Mouse (Mus musculus): Measurements from ENCODE around the gene Iqcc. TPM values are rescaled to one million over a fixed set of nuclear protein-coding genes. Genes with fewer than 3 reads are reported as not detected.
A peak's percentile ranks its signal among the peaks of the same experiment; 100 is the strongest.

The Iqcc gene
- polyA plus RNA-seq, 1 experiment from 2014 or later: 8.2 TPM

DNA sequence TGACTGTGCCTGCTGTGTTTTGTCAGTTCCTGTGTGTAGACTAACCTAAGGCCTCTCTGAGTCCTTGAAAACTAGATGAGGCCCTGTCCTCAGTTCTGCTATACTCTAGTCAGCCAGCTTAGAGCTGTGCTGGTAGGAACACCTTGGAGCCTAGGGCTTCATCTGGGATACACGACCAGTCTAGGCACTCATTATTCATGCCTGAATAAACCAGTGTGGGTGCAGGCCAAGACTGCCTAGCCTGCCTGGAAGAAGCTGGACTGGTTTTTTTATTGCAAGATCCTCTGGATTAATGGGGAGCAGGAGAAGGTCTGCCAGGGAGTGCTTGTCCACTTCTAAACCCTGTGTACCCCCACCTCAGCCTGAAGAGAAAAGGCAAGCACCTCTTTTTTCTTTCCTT lies 32.0 kb downstream of the Iqcc start:
- Histone ChIP-seq H3K36me3 (replicated peaks; ENCODE audit: insufficient read depth, low read length) (peaks cover 12% of the 10 kb centered on the region), H3K4me2 (ENCODE audit: low read depth, low read length) (no peak overlapping the region), H3K27ac (ENCODE audit: low read depth) (no peak overlapping the region), H3K27me3 (ENCODE audit: insufficient read depth, low read length) (no peaks in the 10 kb centered on the region), H3K4me1 (ENCODE audit: insufficient read depth) (peaks cover 23% of the 10 kb centered on the region; the same call in 1 of the 2 replicates), H3K9ac (replicated peaks) (no peak overlapping the region), H3K4me3 (ENCODE audit: low read depth, low read length) (no peak overlapping the region), H3K9me3 (ENCODE audit: low read length) (no peaks in the 10 kb centered on the region)
- no peak for TF ChIP-seq EP300 (IDR thresholded peaks at IDR 0.05; ENCODE audit: low read depth)
- TF ChIP-seq CTCF (IDR thresholded peaks at IDR 0.05; ENCODE audit: low read depth): no peak
- ATAC-seq: no peak
- 67% methylated on average over 1 of the region's 1 CpGs for WGBS (ENCODE audit: insufficient replicate concordance)
- DNase-seq: no peak

DNA sequence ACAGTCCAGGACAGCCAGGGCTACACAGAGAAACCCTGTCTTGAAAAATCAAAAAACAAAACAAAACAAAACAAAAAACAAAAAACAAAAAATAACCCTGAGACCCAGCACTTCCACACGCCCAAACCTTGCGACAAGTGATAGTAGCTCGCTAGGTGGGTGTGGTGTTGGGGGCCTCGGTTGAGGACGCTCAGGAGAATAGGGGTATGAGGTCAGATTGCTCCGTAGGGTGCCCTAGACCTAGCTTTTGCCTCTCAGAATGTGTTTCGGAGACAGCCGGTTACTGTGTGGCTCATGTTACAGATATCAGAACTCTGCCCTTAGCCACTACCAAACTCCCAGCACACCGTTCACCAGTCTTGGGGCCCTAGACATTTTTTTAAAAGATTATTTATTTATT lies 33.1 kb downstream of the Iqcc start:
- H3K9ac ChIP-seq (replicated peaks): peak overlapping the region; percentile 63; the same call in 1 of the 2 replicates
- TF ChIP-seq EP300 (IDR thresholded peaks at IDR 0.05; ENCODE audit: low read depth) (no peak), CTCF (IDR thresholded peaks at IDR 0.05; ENCODE audit: low read depth) (no peak)
- 68% methylated on average over 9 of the region's 9 CpGs for WGBS (ENCODE audit: insufficient replicate concordance)
- peaks cover 23% of the 10 kb centered on the region; the same call in 1 of the 2 replicates for H3K4me1 ChIP-seq (ENCODE audit: insufficient read depth)
- no peaks in the 10 kb centered on the region for H3K9me3 ChIP-seq (ENCODE audit: low read length)
- no peaks in the 10 kb centered on the region for H3K27me3 ChIP-seq (ENCODE audit: insufficient read depth, low read length)
- H3K36me3 ChIP-seq (replicated peaks; ENCODE audit: insufficient read depth, low read length): no peaks in the 10 kb centered on the region; the same call in 1 of the 2 replicates
- no peak for ATAC-seq
- H3K4me3 ChIP-seq (ENCODE audit: low read depth, low read length): peak overlapping the region; percentile 53
- no peak for DNase-seq
- H3K4me2 ChIP-seq (ENCODE audit: low read depth, low read length): peak overlapping the region; percentile 72
- H3K27ac ChIP-seq (ENCODE audit: low read depth): peak overlapping the region; percentile 41; the same call in 1 of the 2 replicates

DNA sequence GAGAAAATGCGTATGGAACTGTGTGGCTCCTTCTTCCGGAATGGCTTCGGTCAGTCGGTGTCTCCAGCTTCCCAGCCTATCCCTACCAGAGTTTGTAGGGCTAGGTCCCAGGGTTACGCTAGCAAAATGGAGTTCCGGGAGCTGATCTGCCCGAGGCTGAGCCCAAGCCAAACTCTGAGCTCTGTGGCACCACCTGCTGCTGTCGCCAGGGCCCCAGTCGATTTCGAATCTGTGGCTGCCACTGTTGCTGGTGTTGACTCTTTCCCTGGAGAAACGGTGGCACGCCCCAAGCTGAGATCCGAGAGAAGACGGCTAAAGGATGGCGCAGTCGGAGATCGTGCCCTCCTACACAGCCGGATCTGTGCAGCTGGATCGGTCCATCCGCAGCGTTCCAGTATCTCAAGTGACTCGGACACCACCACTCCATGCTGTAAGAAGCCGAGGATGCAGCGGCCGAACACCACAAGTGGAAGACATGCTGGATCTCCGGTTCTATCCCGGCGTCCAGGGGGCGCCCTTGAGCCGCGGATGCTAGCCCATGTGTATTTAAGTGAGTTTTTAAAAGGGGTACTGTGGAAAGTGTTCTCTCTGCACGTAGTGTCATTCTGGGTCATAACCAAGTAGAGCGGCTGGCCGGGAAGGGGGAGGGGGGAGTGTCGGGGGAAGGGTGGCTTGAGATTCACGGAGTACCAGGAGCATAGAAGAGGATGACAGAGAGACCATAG lies 33.9 kb downstream of the Iqcc start:
- Histone ChIP-seq H3K36me3 (replicated peaks; ENCODE audit: insufficient read depth, low read length) (no peaks in the 10 kb centered on the region), H3K27me3 (ENCODE audit: insufficient read depth, low read length) (no peaks in the 10 kb centered on the region), H3K4me1 (ENCODE audit: insufficient read depth) (peaks cover 23% of the 10 kb centered on the region), H3K9me3 (ENCODE audit: low read length) (no peaks in the 10 kb centered on the region), H3K9ac (replicated peaks) (peak overlapping the region; percentile 63), H3K4me2 (ENCODE audit: low read depth, low read length) (peak overlapping the region; percentile 72), H3K27ac (ENCODE audit: low read depth) (peak overlapping the region; percentile 41), H3K4me3 (ENCODE audit: low read depth, low read length) (peak overlapping the region; percentile 53)
- ATAC-seq (peak; percentile 71), DNase-seq (peak; percentile 91)
- TF ChIP-seq CTCF (IDR thresholded peaks at IDR 0.05; ENCODE audit: low read depth): peak; percentile 90
- no peak for TF ChIP-seq EP300 (IDR thresholded peaks at IDR 0.05; ENCODE audit: low read depth)
- WGBS (ENCODE audit: insufficient replicate concordance): 2% methylated on average over 36 of the region's 36 CpGs

DNA sequence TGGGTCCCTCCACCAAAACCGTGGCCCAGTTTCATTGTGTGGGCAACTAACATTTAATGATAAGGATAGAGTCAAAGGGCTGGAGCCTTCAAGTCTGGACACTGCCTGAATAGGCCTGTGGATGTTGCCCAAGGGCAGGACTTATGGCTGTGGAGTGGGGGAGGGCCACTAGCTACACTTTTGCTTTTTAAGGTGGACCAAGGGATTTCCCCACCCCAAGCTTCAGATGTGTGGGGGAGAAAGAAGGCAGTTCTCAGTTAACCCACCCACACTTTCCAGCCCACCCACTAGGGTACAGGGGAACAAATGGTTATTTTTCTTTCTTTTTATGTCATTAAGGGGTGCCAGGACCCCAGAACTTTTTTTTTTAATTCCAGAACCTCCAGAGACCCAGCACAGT lies 34.5 kb downstream of the Iqcc start:
- 62% methylated on average over 1 of the region's 1 CpGs for WGBS (ENCODE audit: insufficient replicate concordance)
- H3K27ac ChIP-seq (ENCODE audit: low read depth): peak overlapping the region; percentile 41
- no peaks in the 10 kb centered on the region for H3K36me3 ChIP-seq (replicated peaks; ENCODE audit: insufficient read depth, low read length)
- H3K9ac ChIP-seq (replicated peaks): peak overlapping the region; percentile 63
- H3K27me3 ChIP-seq (ENCODE audit: insufficient read depth, low read length): no peaks in the 10 kb centered on the region
- no peaks in the 10 kb centered on the region for H3K9me3 ChIP-seq (ENCODE audit: low read length)
- DNase-seq (peak; percentile 25), ATAC-seq (no peak)
- no peak for TF ChIP-seq EP300 (IDR thresholded peaks at IDR 0.05; ENCODE audit: low read depth)
- no peak for TF ChIP-seq CTCF (IDR thresholded peaks at IDR 0.05; ENCODE audit: low read depth)
- H3K4me1 ChIP-seq (ENCODE audit: insufficient read depth): peaks cover 23% of the 10 kb centered on the region
- peak overlapping the region; percentile 53 for H3K4me3 ChIP-seq (ENCODE audit: low read depth, low read length)
- peak overlapping the region; percentile 72 for H3K4me2 ChIP-seq (ENCODE audit: low read depth, low read length)

DNA sequence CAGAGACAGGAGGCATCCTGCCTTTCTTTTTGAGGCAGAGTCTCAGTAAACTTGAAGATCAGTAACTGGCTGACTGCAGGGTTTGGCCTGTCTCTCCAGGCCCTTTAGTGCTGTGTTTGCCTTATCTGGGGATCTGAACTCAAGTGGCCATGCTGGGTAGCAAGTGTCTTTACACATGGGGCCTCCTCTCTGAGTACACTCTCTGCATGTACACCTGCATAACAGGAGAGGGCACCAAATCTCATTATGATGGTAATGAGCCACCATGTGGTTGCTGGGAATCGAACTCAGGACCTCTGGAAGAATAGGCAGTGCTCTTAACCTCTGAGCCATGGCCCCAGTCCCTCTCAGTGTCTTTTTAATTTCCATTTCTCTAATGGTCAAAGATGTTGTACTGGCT lies 36.6 kb downstream of the Iqcc start:
- DNase-seq: no peak

DNA sequence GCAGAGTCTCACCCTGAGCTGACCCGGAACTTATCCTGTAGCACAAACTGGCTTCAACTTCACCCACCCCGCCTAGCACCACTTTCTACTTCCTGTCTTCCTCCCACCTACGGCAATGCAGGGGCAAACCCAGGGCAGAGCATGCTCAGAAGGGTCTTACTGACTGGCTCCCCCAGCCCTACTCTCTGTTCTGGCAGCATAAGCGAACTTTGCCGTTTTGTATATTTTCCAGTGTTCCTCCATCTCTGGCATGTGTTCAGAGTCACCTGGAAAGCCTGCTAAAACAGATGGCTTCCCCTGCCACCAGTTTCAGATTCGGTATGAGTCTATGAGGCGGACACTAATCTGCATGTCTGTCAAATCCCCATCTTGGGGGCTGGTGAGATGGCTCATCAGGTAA lies 38.6 kb downstream of the Iqcc start:
- no peaks in the 10 kb centered on the region for H3K36me3 ChIP-seq (replicated peaks; ENCODE audit: insufficient read depth, low read length)
- H3K4me2 ChIP-seq (ENCODE audit: low read depth, low read length): no peak overlapping the region
- H3K9me3 ChIP-seq (ENCODE audit: low read length): no peaks in the 10 kb centered on the region
- ATAC-seq (no peak), DNase-seq (no peak)
- H3K4me1 ChIP-seq (ENCODE audit: insufficient read depth): peaks cover 9% of the 10 kb centered on the region
- no peak overlapping the region for H3K27ac ChIP-seq (ENCODE audit: low read depth)
- H3K4me3 ChIP-seq (ENCODE audit: low read depth, low read length): no peak overlapping the region
- no peak for TF ChIP-seq CTCF (IDR thresholded peaks at IDR 0.05; ENCODE audit: low read depth)
- no peak for TF ChIP-seq EP300 (IDR thresholded peaks at IDR 0.05; ENCODE audit: low read depth)
- H3K9ac ChIP-seq (replicated peaks): no peak overlapping the region
- WGBS (ENCODE audit: insufficient replicate concordance): 59% methylated on average over 7 of the region's 7 CpGs
- H3K27me3 ChIP-seq (ENCODE audit: insufficient read depth, low read length): no peaks in the 10 kb centered on the region

More for the DNA sequence above, 36.6 kb downstream of the Iqcc start:
- no peak overlapping the region for H3K4me2 ChIP-seq (ENCODE audit: low read depth, low read length)
- TF ChIP-seq EP300 (IDR thresholded peaks at IDR 0.05; ENCODE audit: low read depth) (no peak), CTCF (IDR thresholded peaks at IDR 0.05; ENCODE audit: low read depth) (peak; percentile 20; the same call in 1 of the 2 replicates)
- ATAC-seq: no peak
- no peaks in the 10 kb centered on the region for H3K36me3 ChIP-seq (replicated peaks; ENCODE audit: insufficient read depth, low read length)
- H3K9me3 ChIP-seq (ENCODE audit: low read length): no peaks in the 10 kb centered on the region
- H3K27me3 ChIP-seq (ENCODE audit: insufficient read depth, low read length): no peaks in the 10 kb centered on the region
- H3K4me3 ChIP-seq (ENCODE audit: low read depth, low read length): no peak overlapping the region
- 76% methylated on average over 1 of the region's 1 CpGs for WGBS (ENCODE audit: insufficient replicate concordance)
- peaks cover 12% of the 10 kb centered on the region for H3K4me1 ChIP-seq (ENCODE audit: insufficient read depth)
- H3K27ac ChIP-seq (ENCODE audit: low read depth): no peak overlapping the region
- no peak overlapping the region for H3K9ac ChIP-seq (replicated peaks)
